Mouse (Mus musculus): ENCODE measurements at regions not wholly inside any gene's neighbourhood (a gene's known extent, or its start where the extent isn't known, plus 50 kb on each side); places are given as distances from the start of the nearest gene placed in this dataset.
"Not testable (repeated sequence)": the region's sequence is repeated elsewhere in the genome, so short reads cannot be mapped to it uniquely, and the experiment has no call there.

- Histone ChIP-seq H3K4me3 (ENCODE audit: insufficient read depth, low read depth, low read length) (no peak overlapping the region), H3K27ac (ENCODE audit: insufficient read depth, low read depth, low read length) (no peak overlapping the region), H3K4me1 (ENCODE audit: control insufficient read depth, insufficient read depth, low read length) (peaks cover 2% of the 10 kb centered on the region; the same call in 1 of the 2 replicates)
- no peak for TF ChIP-seq POLR2A (IDR thresholded peaks at IDR 0.05; ENCODE audit: insufficient read depth, low read depth, low read length)
- TF ChIP-seq CTCF (IDR thresholded peaks at IDR 0.05; ENCODE audit: insufficient read depth, low read depth, low read length): no peak
- 88% methylated on average over 3 of the region's 3 CpGs for WGBS
Observed at GRCm38 (mm10) chrX:77406896-77407295, 103.9 kb upstream of the Tbl1x start.

- 30% methylated on average over 3 of the region's 3 CpGs for WGBS
- peaks cover 2% of the 10 kb centered on the region; the same call in 1 of the 2 replicates for H3K4me1 ChIP-seq (ENCODE audit: control insufficient read depth, insufficient read depth, low read length)
- TF ChIP-seq POLR2A (IDR thresholded peaks at IDR 0.05; ENCODE audit: insufficient read depth, low read depth, low read length) (no peak), CTCF (IDR thresholded peaks at IDR 0.05; ENCODE audit: insufficient read depth, low read depth, low read length) (no peak)
- no peak overlapping the region for H3K4me3 ChIP-seq (ENCODE audit: insufficient read depth, low read depth, low read length)
- H3K27ac ChIP-seq (ENCODE audit: insufficient read depth, low read depth, low read length): no peak overlapping the region
Observed at GRCm38 (mm10) chrX:77407925-77408324, 102.9 kb upstream of the Tbl1x start.

GRCm38 (mm10) chrX:77409370-77409769 lies 101.4 kb upstream of the Tbl1x start:
- peak overlapping the region; percentile 26; the same call in 1 of the 2 replicates for H3K27ac ChIP-seq (ENCODE audit: insufficient read depth, low read depth, low read length)
- TF ChIP-seq CTCF (IDR thresholded peaks at IDR 0.05; ENCODE audit: insufficient read depth, low read depth, low read length) (no peak), POLR2A (IDR thresholded peaks at IDR 0.05; ENCODE audit: insufficient read depth, low read depth, low read length) (no peak)

GRCm38 (mm10) chrX:77410812-77411211 lies 100.0 kb upstream of the Tbl1x start:
- Histone ChIP-seq H3K4me3 (ENCODE audit: insufficient read depth, low read depth, low read length) (no peak overlapping the region), H3K4me1 (ENCODE audit: control insufficient read depth, insufficient read depth, low read length) (peaks cover 2% of the 10 kb centered on the region; the same call in 1 of the 2 replicates), H3K27ac (ENCODE audit: insufficient read depth, low read depth, low read length) (no peak overlapping the region)
- no peak for TF ChIP-seq POLR2A (IDR thresholded peaks at IDR 0.05; ENCODE audit: insufficient read depth, low read depth, low read length)
- TF ChIP-seq CTCF (IDR thresholded peaks at IDR 0.05; ENCODE audit: insufficient read depth, low read depth, low read length): no peak

More at GRCm38 (mm10) chrX:77409370-77409769, 101.4 kb upstream of the Tbl1x start:
- 22% methylated on average over 7 of the region's 7 CpGs for WGBS
- H3K4me3 ChIP-seq (ENCODE audit: insufficient read depth, low read depth, low read length): no peak overlapping the region
- H3K4me1 ChIP-seq (ENCODE audit: control insufficient read depth, insufficient read depth, low read length): peaks cover 2% of the 10 kb centered on the region; the same call in 1 of the 2 replicates

- H3K4me3 ChIP-seq (ENCODE audit: insufficient read depth, low read depth, low read length): no peak overlapping the region
- peaks cover 2% of the 10 kb centered on the region; the same call in 1 of the 2 replicates for H3K4me1 ChIP-seq (ENCODE audit: control insufficient read depth, insufficient read depth, low read length)
- TF ChIP-seq CTCF (IDR thresholded peaks at IDR 0.05; ENCODE audit: insufficient read depth, low read depth, low read length) (no peak), POLR2A (IDR thresholded peaks at IDR 0.05; ENCODE audit: insufficient read depth, low read depth, low read length) (no peak)
- H3K27ac ChIP-seq (ENCODE audit: insufficient read depth, low read depth, low read length): no peak overlapping the region
Observed at GRCm38 (mm10) chrX:77414156-77414555, 96.7 kb upstream of the Tbl1x start.

- TF ChIP-seq CTCF (IDR thresholded peaks at IDR 0.05; ENCODE audit: insufficient read depth, low read depth, low read length) (no peak), POLR2A (IDR thresholded peaks at IDR 0.05; ENCODE audit: insufficient read depth, low read depth, low read length) (no peak)
- Histone ChIP-seq H3K4me3 (ENCODE audit: insufficient read depth, low read depth, low read length) (no peak overlapping the region), H3K4me1 (ENCODE audit: control insufficient read depth, insufficient read depth, low read length) (no peaks in the 10 kb centered on the region), H3K27ac (ENCODE audit: insufficient read depth, low read depth, low read length) (no peak overlapping the region)
Observed at GRCm38 (mm10) chrX:77417766-77418165, 93.0 kb upstream of the Tbl1x start.

GRCm38 (mm10) chrX:77422206-77422605 lies 88.6 kb upstream of the Tbl1x start:
- H3K4me3 ChIP-seq (ENCODE audit: insufficient read depth, low read depth, low read length): no peak overlapping the region
- TF ChIP-seq CTCF (IDR thresholded peaks at IDR 0.05; ENCODE audit: insufficient read depth, low read depth, low read length) (no peak), POLR2A (IDR thresholded peaks at IDR 0.05; ENCODE audit: insufficient read depth, low read depth, low read length) (no peak)
- WGBS: 70% methylated on average over 2 of the region's 2 CpGs
- no peak overlapping the region for H3K27ac ChIP-seq (ENCODE audit: insufficient read depth, low read depth, low read length)
- no peaks in the 10 kb centered on the region for H3K4me1 ChIP-seq (ENCODE audit: control insufficient read depth, insufficient read depth, low read length)

- Histone ChIP-seq H3K27ac (ENCODE audit: insufficient read depth, low read depth, low read length) (no peak overlapping the region), H3K4me3 (ENCODE audit: insufficient read depth, low read depth, low read length) (no peak overlapping the region), H3K4me1 (ENCODE audit: control insufficient read depth, insufficient read depth, low read length) (no peaks in the 10 kb centered on the region)
- no peak for TF ChIP-seq POLR2A (IDR thresholded peaks at IDR 0.05; ENCODE audit: insufficient read depth, low read depth, low read length)
- no peak for TF ChIP-seq CTCF (IDR thresholded peaks at IDR 0.05; ENCODE audit: insufficient read depth, low read depth, low read length)
- WGBS: 93% methylated on average over 3 of the region's 3 CpGs
Observed at GRCm38 (mm10) chrX:77424792-77425727, 85.8 kb upstream of the Tbl1x start.

GRCm38 (mm10) chrX:77425728-77426102 lies 85.1 kb upstream of the Tbl1x start:
- H3K27ac ChIP-seq (ENCODE audit: insufficient read depth, low read depth, low read length); H3K4me3 ChIP-seq (ENCODE audit: insufficient read depth, low read depth, low read length); H3K4me1 ChIP-seq (ENCODE audit: control insufficient read depth, insufficient read depth, low read length): not testable (repeated sequence)
- WGBS: 73% methylated on average over 3 of the region's 3 CpGs

GRCm38 (mm10) chrX:77426836-77427235 lies 84.0 kb upstream of the Tbl1x start:
- not testable (repeated sequence) for H3K4me3 ChIP-seq (ENCODE audit: insufficient read depth, low read depth, low read length)

More at GRCm38 (mm10) chrX:77426836-77427235, 84.0 kb upstream of the Tbl1x start:
- WGBS: 87% methylated on average over 6 of the region's 6 CpGs
- H3K4me1 ChIP-seq (ENCODE audit: control insufficient read depth, insufficient read depth, low read length); H3K27ac ChIP-seq (ENCODE audit: insufficient read depth, low read depth, low read length): not testable (repeated sequence)
